ENCODE assay signal across 16 mouse cellular contexts in the genomic region with DNA sequence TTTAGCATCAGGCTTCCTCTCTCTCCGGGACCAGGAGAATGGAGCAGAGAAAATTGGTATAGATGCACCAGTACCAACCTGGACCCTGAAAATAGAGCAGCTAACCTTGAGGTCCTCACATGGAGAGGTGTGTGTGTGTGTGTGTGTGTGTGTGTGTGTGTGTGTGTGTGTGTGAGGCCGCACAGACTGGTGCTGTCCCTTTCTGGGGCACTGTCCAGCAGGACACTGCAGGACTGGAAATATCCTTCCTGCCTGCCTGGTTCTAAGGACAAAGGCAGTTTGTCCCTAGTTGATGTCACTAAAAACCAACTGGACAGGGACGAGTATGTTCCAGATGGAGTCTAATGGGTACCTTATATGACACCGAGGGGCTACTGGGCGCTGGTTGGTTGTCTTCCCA. TPM values are rescaled to one million over a fixed set of nuclear protein-coding genes. Genes with fewer than 3 reads are reported as not detected.
DNase-seq lines count a peak whose midpoint lies in the region; ATAC-seq and TF ChIP-seq lines count a peak whose summit lies in the region.
"Had no signal": no experiment of that assay in that cellular context is flagged by ENCODE, and none has a peak within 500 bp of the region (broad histone marks: within the 10 kb centered on the region; RNA-seq: fewer than 3 reads in every experiment).

No protein-coding gene starts in this region.

- ATAC-seq in cerebellum, adult (ENCODE audit: insufficient number of reproducible peaks, low FRiP score, low TSS enrichment): 0 out of 2 replicates have a peak, but pooled peaks have one; percentile 3
- ATAC-seq: forebrain, embryonic 13.5 days; hindbrain, embryonic 16.5 days had no signal

- no peak for DNase-seq in cerebellum, adult 9-10 months
- peak; percentile 47 for DNase-seq in cerebellum, adult 9-11 months
- no peak for DNase-seq in cerebellum, postnatal 4 days (ENCODE audit: low spot score in 2 of 2)
- DNase-seq in layer of hippocampus, adult 2 months (ENCODE audit: low spot score in 2 of 2): no peak
- no peak for DNase-seq in layer of hippocampus, adult 9-11 months
- no peak for DNase-seq in spleen, adult 12 weeks (ENCODE audit: low spot score)
- DNase-seq: kidney, adult 11 months had no signal

- peak overlapping the region; percentile 43; the same call in 1 of the 2 replicates for H3K27ac ChIP-seq in layer of hippocampus, adult 2 months
- H3K27ac ChIP-seq: forebrain, embryonic 10.5 days; forebrain, embryonic 13.5 days; heart, embryonic 15.5 days; hindbrain, embryonic 10.5 days; hindbrain, embryonic 13.5 days; intestine, embryonic 15.5 days had no signal

- no peak for TF ChIP-seq CTCF in layer of hippocampus, adult 2 months (conservative IDR thresholded peaks at IDR 0.05)

- no peak overlapping the region for H3K4me3 ChIP-seq in layer of hippocampus, adult 2 months
- H3K4me3 ChIP-seq: forebrain, embryonic 10.5 days; forebrain, embryonic 13.5 days; heart, embryonic 12.5 days; heart, embryonic 15.5 days; hindbrain, embryonic 10.5 days; hindbrain, embryonic 13.5 days; intestine, embryonic 15.5 days had no signal

RNA-seq across cellular contexts. Expression of a gene that starts 41.9 kb away (rescaled TPM):
- total RNA-seq in layer of hippocampus, adult 2 months (2021): 10 to 100 TPM; 83.9 to 87.1 TPM

RNA-seq across cellular contexts. Expression of a gene that starts 41.9 kb away (rescaled TPM):
- 10 to 100 TPM; 66.8 to 68.5 TPM for total RNA-seq in layer of hippocampus, adult 2 months (2021)

RNA-seq across cellular contexts. Expression of a gene that starts 56.2 kb away (rescaled TPM):
- total RNA-seq in layer of hippocampus, adult 2 months (2021): 10 to 100 TPM; 52.4 to 56.7 TPM
